Mouse (Mus musculus) layer of hippocampus, adult 9-10 months (tissue): ENCODE results near the gene 2410002F23Rik.
"Not testable (repeated sequence)": the region's sequence is repeated elsewhere in the genome, so short reads cannot be mapped to it uniquely, and the experiment has no call there.

Experiments used
- DNase-seq: peaks from one replicate; pipeline ENCODE4 v3.0.0; 2022; ENCODE audit warnings: low spot score

2410002F23Rik gene

DNA sequence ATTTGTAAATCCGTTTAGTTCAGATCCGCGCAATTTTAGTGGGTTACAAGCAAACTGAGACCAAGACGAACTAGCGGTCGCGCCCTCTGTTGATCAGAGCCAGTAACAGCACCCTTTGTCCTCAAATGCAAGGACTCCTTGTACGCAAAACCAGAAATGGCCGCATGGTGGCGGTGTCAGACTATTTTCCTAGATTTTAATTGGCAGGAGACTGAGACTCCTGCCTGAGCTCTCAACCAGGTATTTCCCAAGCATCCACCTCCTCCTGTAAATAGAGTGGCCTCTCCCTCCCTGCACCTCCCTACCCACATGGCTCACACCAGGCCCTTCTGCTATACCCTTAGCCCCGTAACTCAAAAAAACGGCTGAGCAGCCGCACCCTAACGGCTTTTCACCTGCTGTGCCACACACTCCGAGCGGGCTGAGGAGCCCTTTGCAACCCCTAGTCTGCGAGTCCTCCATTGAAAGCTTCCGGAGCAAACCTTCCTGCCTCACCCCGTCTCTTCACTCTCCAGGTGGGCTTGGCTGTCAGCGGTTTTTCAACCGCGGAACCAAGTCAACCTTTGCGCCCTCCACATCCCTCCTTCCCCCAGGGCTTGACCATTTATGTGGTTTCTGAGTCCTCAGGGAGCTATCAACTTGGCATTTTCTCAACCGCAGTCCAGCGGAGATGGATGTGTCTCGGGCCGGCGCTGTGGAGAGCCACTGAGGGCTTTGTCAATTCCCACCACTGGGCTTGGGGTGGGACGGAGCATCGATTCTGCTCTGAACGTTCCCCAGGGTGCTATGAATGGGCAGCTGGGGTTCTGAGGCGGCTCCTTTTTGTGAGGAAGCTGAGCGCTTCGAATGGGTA is 16.5 kb downstream of the 2410002F23Rik start:
- peak; percentile 99 for DNase-seq

DNA sequence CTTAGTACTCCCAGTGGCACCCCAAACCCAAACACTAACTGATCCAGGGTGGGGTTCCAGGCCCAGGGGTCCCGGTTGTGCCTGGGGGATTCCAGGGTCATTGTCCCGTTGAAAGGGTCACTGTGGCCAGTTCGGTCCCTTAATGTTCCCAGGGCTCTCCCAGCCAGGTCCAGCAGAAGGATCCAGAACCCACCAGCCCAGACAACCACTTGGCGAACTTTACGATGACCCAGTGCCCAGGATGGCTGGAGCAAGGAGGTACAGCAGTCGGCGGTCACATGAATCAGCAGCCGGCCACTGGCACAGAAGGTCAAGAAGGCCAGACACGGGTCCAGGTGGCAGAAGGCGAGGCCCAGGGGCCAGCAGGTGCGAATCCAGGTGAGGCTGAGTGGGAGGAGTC is 21.6 kb downstream of the 2410002F23Rik start:
- DNase-seq, result no peak

DNA sequence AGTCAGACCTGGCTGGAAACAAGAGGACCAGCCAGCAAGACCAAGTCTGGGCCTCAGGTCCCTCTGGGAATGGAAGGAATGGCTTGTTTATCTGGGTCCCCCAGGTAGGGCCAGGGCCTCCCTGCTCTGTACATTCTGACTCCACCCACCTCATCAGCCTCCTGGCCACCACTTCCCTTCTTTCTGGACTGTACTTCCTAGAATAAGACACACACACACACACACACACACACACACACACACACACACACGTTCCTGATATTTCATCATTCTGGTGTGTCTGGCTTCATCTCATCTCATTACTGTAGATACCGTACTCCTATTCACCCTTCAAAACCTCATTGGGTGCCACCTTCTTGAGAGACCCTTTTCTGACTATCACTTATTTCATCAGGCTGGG is 22.9 kb downstream of the 2410002F23Rik start:
- no peak for DNase-seq

DNA sequence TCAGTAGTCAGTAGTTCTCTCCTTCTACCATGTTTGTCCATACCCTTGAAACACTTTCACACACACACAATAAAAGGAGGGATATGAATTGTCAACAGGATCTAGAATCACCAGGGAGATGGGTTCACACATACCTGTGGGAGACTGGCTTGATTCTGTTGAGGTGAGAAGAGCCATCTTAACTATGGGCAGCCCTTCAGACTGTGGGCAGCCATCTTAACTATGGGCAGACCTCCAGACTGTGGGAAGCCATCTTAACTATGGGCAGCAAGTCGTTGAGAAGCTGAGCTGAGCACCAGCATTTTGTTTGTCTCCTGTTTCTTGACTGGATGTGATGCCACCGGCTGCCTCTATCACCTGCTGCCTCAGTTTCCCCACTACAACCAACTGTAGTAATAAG is 24.8 kb downstream of the 2410002F23Rik start:
- no peak for DNase-seq

DNA sequence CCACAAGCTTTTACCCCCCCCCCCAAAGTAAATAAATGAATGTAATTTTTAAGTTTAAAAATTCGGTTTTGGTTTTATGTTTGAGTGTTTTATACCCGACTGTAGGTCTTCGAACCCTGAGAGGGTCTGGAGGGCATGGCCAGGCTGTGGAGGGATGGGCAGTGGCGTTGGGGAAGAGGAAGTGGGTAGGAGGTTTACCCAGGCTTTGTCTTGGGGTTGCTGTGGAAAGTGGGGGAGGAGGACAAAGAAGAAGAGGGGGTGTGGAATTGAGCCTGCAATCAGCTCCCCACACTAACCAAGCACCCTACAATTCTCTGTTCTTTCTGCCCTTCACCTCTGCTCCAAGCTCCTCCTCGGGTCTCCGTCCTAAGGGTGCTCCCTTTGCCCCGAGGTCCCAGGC is 26.0 kb downstream of the 2410002F23Rik start:
- no peak for DNase-seq

DNA sequence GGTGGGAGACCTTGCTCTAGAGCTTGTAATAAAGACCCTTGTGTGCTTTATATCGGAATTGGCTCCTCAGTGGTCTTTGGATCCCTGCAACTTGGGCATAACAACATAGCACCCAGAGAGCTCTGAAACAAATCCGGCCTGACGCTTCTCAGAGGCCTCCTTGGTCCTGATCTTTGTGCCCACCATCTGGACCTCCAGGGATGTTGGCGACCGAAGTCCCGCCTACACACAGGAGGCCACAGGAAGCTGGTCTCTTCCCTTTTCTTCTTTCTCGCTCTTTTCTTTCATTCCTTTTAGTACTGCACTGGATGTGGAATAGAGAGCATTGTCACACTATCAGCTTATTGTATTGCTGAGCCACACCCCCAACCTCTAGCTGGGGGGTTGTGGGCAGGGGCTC is 26.9 kb downstream of the 2410002F23Rik start:
- no peak for DNase-seq

DNA sequence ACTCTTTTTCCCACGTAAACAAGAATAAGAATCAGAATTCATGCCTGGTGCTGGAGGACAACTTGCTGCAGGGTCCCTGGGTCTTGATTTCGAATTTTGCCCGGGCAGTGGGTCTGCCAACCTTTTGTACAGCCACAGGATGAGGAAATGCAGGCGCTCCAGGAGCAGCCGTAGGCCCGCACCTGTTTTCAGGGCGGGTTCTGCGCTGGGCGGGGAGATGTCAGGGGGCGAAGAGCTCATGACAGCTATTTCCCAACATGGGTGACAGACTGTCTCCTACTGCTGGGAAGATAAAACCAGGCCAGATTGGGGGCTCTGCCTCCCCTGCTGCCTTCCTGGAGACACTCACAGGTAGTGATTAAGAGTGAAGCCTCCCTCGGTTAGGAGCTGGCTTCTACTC is 27.6 kb downstream of the 2410002F23Rik start:
- no peak for DNase-seq

DNA sequence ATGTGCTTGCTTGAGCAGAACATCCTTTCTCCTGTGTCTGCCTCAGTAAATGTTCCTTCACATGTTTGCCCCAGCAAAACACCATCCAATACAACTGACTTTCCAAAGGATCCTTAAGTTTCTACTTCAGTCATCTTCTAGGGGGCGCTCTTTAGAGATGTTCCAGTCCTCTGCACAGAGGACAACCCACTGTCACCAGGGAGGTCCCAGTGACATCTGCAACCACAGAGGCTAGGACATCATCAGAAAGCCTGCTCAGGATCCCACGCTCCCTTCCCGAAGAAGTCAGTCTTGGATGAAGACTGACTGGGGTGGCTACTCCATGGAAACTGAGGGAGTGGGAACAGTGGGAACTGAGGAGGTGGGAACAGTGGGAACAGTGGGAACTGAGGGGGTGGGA is 29.0 kb downstream of the 2410002F23Rik start:
- DNase-seq, result no peak

DNA sequence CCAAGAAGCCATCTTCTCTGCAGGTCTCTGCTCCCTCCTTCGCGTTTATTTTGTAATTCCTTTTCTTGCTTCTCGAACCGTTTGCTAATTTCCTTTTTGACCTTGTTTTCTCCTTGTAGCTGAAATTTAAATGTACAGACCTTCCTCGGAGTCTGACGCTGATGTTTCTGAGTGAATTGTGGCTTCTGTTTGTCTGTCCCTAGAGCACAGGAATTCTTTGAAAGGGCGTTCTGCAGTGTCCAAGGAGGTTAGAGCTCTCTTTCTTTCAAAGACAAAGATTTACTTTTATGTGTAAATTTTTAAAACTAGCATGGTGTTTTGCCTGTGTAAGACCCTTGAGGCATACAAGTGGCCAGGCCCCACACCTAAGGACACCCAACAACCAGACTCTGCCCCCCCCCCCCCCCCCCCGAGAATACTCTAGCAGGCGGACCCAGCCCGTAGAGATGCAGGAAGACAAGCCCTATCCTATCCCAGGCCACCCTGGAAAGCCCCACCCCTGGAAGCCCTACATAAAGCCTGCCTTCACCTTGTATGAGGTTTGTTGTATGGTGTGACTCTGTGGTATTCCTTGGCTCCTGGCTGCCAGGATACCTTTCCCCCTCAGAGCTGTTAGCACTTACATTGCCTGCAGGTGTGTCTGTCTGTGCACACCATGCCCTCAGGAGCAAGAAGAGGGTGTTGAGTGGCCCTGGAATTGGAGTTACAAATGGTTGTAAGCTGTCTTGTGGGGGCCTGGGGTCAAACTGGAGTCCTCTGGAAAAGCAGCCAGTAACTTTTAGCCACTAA is 30.1 kb downstream of the 2410002F23Rik start:
- DNase-seq, result no peak

DNA sequence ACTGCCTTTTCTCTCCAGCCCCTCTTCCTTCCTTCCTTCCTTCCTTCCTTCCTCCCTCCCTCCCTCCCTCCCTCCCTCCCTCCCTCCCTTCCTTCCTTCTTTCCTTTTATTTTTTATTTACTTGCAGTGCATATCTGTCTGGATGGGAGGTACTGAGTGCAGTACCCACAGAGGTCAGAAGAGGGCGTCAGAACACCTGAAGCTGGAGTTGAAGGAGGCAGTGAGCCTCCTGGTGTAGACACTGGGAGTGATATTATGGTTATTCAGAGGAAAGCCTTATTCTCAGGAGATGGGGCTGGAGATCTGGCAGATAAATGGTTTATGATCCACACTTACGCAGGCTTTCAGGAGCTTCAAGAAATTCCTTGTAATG is 30.7 kb downstream of the 2410002F23Rik start:
- DNase-seq, result no peak

DNA sequence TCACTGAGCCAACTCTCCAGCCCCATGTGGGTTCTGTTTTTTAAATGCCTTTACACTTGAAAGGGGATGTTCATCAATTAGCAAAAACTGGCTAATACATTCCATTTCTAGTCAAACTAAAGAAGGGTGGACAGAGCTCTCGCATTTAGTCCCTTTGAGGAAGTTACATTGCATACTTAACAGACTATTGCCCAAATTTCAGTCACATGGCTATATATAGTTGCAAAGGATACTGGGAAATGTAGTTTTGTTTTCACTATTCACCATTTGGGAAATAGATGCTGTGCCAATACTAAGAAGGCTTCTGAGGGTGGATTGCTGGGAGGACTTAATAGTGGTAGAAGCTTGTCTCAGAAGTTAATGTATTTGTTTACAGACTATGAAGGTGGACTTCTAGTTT is 34.4 kb downstream of the 2410002F23Rik start:
- no peak for DNase-seq

DNA sequence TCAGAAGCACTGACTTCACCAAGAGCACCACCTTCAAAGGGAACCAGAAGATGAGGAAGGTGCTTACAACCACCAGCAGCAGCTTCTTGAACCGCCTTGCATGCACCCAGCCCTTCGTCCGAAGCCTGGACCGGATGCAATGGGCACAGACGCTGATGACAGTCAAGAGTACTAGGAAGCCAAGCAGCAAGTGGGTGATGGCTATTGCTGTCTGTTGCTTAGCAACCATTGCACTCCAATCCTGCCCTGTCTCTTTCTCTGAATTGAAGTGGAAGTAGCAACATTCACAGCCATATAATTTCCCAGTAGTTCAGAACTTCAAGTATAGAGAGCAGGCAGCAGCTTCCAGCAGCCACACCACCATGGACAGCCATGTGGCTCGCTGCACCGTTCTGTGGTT is 35.1 kb downstream of the 2410002F23Rik start:
- no peak for DNase-seq

DNA sequence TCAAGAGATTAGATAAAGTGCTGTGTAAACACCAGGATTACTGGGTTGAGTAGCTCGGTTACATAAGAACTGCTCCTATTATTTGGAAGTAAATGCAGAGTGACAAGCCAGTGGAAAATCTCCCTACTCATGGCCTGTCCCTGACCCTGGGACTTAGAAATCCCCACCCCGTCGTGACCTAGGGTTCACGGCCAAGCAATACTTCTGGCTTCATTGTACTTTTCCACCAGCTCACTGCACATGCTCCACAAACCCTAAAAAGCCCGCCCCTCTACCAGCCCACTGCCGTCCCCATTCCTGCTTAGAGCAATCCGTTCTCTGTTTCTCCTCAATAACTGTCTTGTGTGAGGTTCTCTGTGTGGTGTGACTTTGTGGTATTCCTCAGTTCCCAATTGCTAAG is 41.2 kb downstream of the 2410002F23Rik start:
- DNase-seq, result no peak

DNA sequence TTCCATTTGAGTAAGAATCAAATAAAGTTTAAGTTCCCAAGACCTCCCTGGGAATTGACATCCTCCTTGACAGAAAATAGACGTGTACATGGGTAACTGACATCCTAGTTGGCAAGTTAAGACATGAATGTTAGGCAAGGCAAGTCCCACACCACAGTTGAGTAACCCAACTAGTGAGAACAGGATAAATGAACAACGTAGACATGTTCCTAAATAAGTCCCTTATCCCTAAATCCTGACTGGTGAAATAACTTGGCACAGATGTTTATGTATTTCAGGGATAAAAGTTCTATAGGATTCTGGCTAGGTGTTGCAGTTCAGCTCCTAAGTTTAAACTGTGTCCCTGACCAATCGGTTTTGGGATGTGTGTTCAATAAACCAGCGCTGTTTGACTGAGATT is 44.5 kb downstream of the 2410002F23Rik start:
- no peak for DNase-seq

DNA sequence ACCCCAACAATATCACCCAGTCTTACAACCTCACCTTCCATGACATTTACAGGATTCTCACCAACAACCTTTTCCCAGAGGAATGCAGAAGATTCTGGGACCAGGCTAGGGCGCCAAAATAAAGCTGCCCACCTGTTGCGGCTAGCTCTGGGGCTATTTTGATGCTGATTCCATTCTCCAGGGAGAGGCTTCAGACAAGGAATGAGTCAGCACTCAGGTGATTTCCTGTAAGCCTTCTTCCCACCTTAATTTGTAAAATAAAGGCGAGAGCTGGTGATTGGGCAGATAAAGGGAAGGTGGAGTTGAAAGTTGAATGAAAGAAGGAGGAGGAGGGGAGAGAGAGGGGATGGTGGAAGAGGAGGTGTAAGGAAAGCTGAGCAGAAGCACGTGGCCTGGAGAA is 44.9 kb downstream of the 2410002F23Rik start:
- DNase-seq, result no peak

DNA sequence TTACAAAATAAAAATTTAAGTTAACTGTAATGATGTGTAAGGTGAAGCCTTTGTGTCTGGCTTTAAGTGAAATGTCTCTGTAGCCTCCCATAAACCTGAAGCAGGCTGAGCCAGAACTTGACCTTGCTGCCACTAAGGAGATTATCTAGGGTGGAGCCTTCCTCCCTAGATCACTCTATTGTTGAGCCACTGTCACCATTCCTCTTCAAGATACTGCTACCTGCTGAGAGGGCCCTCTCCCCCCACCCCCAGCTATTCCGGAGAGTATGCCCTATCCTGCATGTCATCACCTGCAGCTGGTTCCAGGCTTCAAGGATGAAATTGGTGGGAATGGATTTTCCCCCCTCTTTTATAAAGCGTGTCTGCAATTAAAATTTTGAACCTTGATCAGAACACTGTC is 51.0 kb downstream of the 2410002F23Rik start:
- DNase-seq, result not testable (repeated sequence)
